Mouse (Mus musculus) MEL (cell line): ENCODE measurements around the gene Wars2. TPM values are rescaled to one million over a fixed set of nuclear protein-coding genes. Genes with fewer than 3 reads are reported as not detected.

Experiments
- DNase-seq: peaks from one replicate; pipeline ENCODE4 v3.0.0; 2011; ENCODE audit warnings: low read depth, low spot score
- H3K27ac ChIP-seq: 2 replicates; pipeline ENCODE4 v1.5.1; 2012; ENCODE audit warnings: low read depth, mild to moderate bottlenecking, control low read depth, low read length, moderate library complexity; ENCODE audit not compliant: control insufficient read depth
- H3K27me3 ChIP-seq, 2 experiments: fragments of 150-350 bp in 1 of 2; sonication (generic) in 1 of 2; 2 replicates each; pipeline ENCODE4 v1.6.1; 2012; ENCODE audit warnings: low read length in 2 of 2, mild to moderate bottlenecking in 2 of 2, improper control_type of control experiment in 1 of 2, moderate library complexity in 1 of 2; ENCODE audit not compliant: insufficient read depth in 2 of 2, control insufficient read depth in 1 of 2
- H3K36me3 ChIP-seq, 2 experiments: 2 replicates each; pipeline ENCODE4 v1.6.1; 2012 to 2014; ENCODE audit warnings: low read length in 2 of 2, improper control_type of control experiment in 1 of 2, inconsistent platforms in 1 of 2, mild to moderate bottlenecking in 1 of 2; ENCODE audit not compliant: insufficient read depth in 2 of 2, control insufficient read depth in 1 of 2
- H3K4me1 ChIP-seq, 2 experiments: fragments of 150-350 bp in 1 of 2; sonication (generic) in 1 of 2; 2 replicates each; pipeline ENCODE4 v1.6.1; 2012; ENCODE audit warnings: low read length in 2 of 2, improper control_type of control experiment in 1 of 2, mild to moderate bottlenecking in 1 of 2; ENCODE audit not compliant: insufficient read depth in 2 of 2, control insufficient read depth in 1 of 2
- H3K4me3 ChIP-seq, 2 experiments: fragments of 150-350 bp in 1 of 2; sonication (generic) in 1 of 2; 2 replicates each; pipeline ENCODE4 v1.5.1; 2012; ENCODE audit warnings: low read depth in 2 of 2, low read length in 2 of 2, mild to moderate bottlenecking in 2 of 2, moderate library complexity in 2 of 2, control low read depth in 1 of 2, improper control_type of control experiment in 1 of 2; ENCODE audit not compliant: control insufficient read depth in 1 of 2, insufficient read depth in 1 of 2
- H3K79me2 ChIP-seq: 2 replicates; pipeline ENCODE4 v1.6.1; 2012; ENCODE audit warnings: mild to moderate bottlenecking, low read length, moderate library complexity; ENCODE audit not compliant: control insufficient read depth, poor library complexity, insufficient read depth
- H3K9ac ChIP-seq: 2 replicates; pipeline ENCODE4 v1.6.1; 2012; ENCODE audit warnings: low read depth, mild to moderate bottlenecking, control low read depth, low read length, moderate library complexity; ENCODE audit not compliant: control insufficient read depth, poor library complexity, severe bottlenecking
- H3K9me3 ChIP-seq: fragments of 150-350 bp; sonication (generic); replicated peaks from 2 replicates; pipeline ENCODE4 v1.6.1; 2012; ENCODE audit warnings: mild to moderate bottlenecking, low read length, improper control_type of control experiment, moderate library complexity; ENCODE audit not compliant: insufficient read depth
- E2F4 ChIP-seq: IDR thresholded peaks from 2 replicates; pipeline ENCODE4 v1.6.1; 2011; ENCODE audit warnings: low read depth, low read length, improper control_type of control experiment, borderline replicate concordance
- ELF1 ChIP-seq: IDR thresholded peaks from 2 replicates; pipeline ENCODE4 v1.6.1; 2014; ENCODE audit warnings: low read depth, mild to moderate bottlenecking, inconsistent platforms, low read length, improper control_type of control experiment, moderate library complexity
- EP300 ChIP-seq, 2 experiments: IDR thresholded peaks; 2 replicates each; pipeline ENCODE4 v1.6.1; 2011; ENCODE audit warnings: improper control_type of control experiment in 2 of 2, low read length in 2 of 2, low read depth in 1 of 2, mild to moderate bottlenecking in 1 of 2
- ETS1 ChIP-seq: IDR thresholded peaks from 2 replicates; pipeline ENCODE4 v1.6.1; 2012; ENCODE audit warnings: low read depth, mild to moderate bottlenecking, inconsistent platforms, low read length, improper control_type of control experiment, moderate library complexity
- GATA1 ChIP-seq: IDR thresholded peaks from 2 replicates; pipeline ENCODE4 v1.6.1; 2011; ENCODE audit warnings: low read depth, low read length, improper control_type of control experiment
- JUND ChIP-seq: IDR thresholded peaks from 2 replicates; pipeline ENCODE4 v1.6.1; 2011; ENCODE audit warnings: low read depth, mild to moderate bottlenecking, improper control_type of control experiment, low read length
- KAT2A ChIP-seq: conservative IDR thresholded peaks from 2 replicates; pipeline ENCODE4 v1.6.1; 2012; ENCODE audit warnings: low read depth, low read length, improper control_type of control experiment, inconsistent platforms
- MAFK ChIP-seq: IDR thresholded peaks from 2 replicates; pipeline ENCODE4 v1.6.1; 2011; ENCODE audit warnings: low read depth, mild to moderate bottlenecking, low read length, improper control_type of control experiment, borderline replicate concordance
- MEF2A ChIP-seq: IDR thresholded peaks from 2 replicates; pipeline ENCODE4 v1.6.1; 2014; ENCODE audit warnings: low read depth, mild to moderate bottlenecking, inconsistent platforms, low read length, improper control_type of control experiment; ENCODE audit not compliant: poor library complexity, insufficient replicate concordance, severe bottlenecking; ENCODE audit errors: extremely low read depth
- MYB ChIP-seq: IDR thresholded peaks from 2 replicates; pipeline ENCODE4 v1.6.1; 2011; ENCODE audit warnings: mild to moderate bottlenecking, low read depth, low read length, improper control_type of control experiment
- NELFE ChIP-seq: IDR thresholded peaks from 2 replicates; pipeline ENCODE4 v1.6.1; 2011; ENCODE audit warnings: low read depth, low read length, improper control_type of control experiment
- POLR2AphosphoS5 ChIP-seq: IDR thresholded peaks from 2 replicates; pipeline ENCODE4 v1.6.1; 2012; ENCODE audit warnings: low read depth, borderline replicate concordance, mild to moderate bottlenecking, inconsistent platforms, low read length, moderate library complexity, mixed read lengths
- RCOR1 ChIP-seq: IDR thresholded peaks from 2 replicates; pipeline ENCODE4 v1.6.1; 2012; ENCODE audit warnings: low read depth, mild to moderate bottlenecking, inconsistent platforms, low read length, improper control_type of control experiment
- SIN3A ChIP-seq: IDR thresholded peaks from 2 replicates; pipeline ENCODE4 v1.6.1; 2012; ENCODE audit warnings: low read length, improper control_type of control experiment, inconsistent platforms
- SMC3 ChIP-seq: IDR thresholded peaks from 2 replicates; pipeline ENCODE4 v1.6.1; 2011; ENCODE audit warnings: low read depth, low read length, improper control_type of control experiment
- TAL1 ChIP-seq: IDR thresholded peaks from 2 replicates; pipeline ENCODE4 v1.6.1; 2012; ENCODE audit warnings: mild to moderate bottlenecking, inconsistent platforms, low read length, moderate library complexity, mixed read lengths
- TBP ChIP-seq: IDR thresholded peaks from 2 replicates; pipeline ENCODE4 v1.8.0; 2011; ENCODE audit warnings: low read depth, low read length, improper control_type of control experiment
- TCF12 ChIP-seq: IDR thresholded peaks from 2 replicates; pipeline ENCODE4 v1.6.1; 2014; ENCODE audit warnings: low read depth, mild to moderate bottlenecking, inconsistent platforms, low read length, improper control_type of control experiment, moderate library complexity
- UBTF ChIP-seq: IDR thresholded peaks from 2 replicates; pipeline ENCODE4 v1.6.1; 2012; ENCODE audit warnings: low read depth, mild to moderate bottlenecking, inconsistent platforms, low read length, improper control_type of control experiment, moderate library complexity, borderline replicate concordance; ENCODE audit not compliant: insufficient read depth
- USF1 ChIP-seq: IDR thresholded peaks from 2 replicates; pipeline ENCODE4 v1.6.1; 2014; ENCODE audit warnings: low read depth, mild to moderate bottlenecking, inconsistent platforms, low read length, improper control_type of control experiment, moderate library complexity
- USF2 ChIP-seq, 2 experiments: IDR thresholded peaks; 2 replicates each; pipeline ENCODE4 v1.6.1; 2011 to 2012; ENCODE audit warnings: improper control_type of control experiment in 2 of 2, low read length in 2 of 2, borderline replicate concordance in 1 of 2, inconsistent platforms in 1 of 2, low read depth in 1 of 2, mild to moderate bottlenecking in 1 of 2; ENCODE audit not compliant: insufficient read depth in 1 of 2
- ZC3H11A ChIP-seq: IDR thresholded peaks from 2 replicates; pipeline ENCODE4 v1.6.1; 2012; ENCODE audit warnings: low read depth, mild to moderate bottlenecking, inconsistent platforms, low read length, improper control_type of control experiment
- ZMIZ1 ChIP-seq: IDR thresholded peaks from 2 replicates; pipeline ENCODE4 v1.6.1; 2012; ENCODE audit warnings: low read depth, mild to moderate bottlenecking, inconsistent platforms, low read length, improper control_type of control experiment, moderate library complexity
- ZNF384 ChIP-seq: IDR thresholded peaks from 2 replicates; pipeline ENCODE4 v1.6.1; 2012; ENCODE audit warnings: low read depth, mild to moderate bottlenecking, inconsistent platforms, low read length, improper control_type of control experiment
- polyA plus RNA-seq, 2 experiments: library from polyadenylated mRNA; stranded (reverse) in 1 of 2; unstranded in 1 of 2; fragments of >175 nt in 1 of 2; fragments of >200 nt in 1 of 2; gene quantifications; 2 replicates each; pipeline versions ENCODE4 v1.2.1 to v1.2.4; 2012; ENCODE audit warnings: low replicate concordance in 2 of 2, low read depth in 1 of 2; ENCODE audit not compliant: insufficient read length in 2 of 2, insufficient read depth in 1 of 2, missing spikeins in 1 of 2
- total RNA-seq: library from RNA; depleted of rRNA; stranded (reverse); fragments of 300-350 nt; gene quantifications from 2 replicates; pipeline ENCODE4 v1.2.3, GENCODE M21; 2012

Gene Wars2
- total and polyA plus RNA-seq, 3 experiments, result 8.8 to 11.4 TPM; not detected in 1

DNA sequence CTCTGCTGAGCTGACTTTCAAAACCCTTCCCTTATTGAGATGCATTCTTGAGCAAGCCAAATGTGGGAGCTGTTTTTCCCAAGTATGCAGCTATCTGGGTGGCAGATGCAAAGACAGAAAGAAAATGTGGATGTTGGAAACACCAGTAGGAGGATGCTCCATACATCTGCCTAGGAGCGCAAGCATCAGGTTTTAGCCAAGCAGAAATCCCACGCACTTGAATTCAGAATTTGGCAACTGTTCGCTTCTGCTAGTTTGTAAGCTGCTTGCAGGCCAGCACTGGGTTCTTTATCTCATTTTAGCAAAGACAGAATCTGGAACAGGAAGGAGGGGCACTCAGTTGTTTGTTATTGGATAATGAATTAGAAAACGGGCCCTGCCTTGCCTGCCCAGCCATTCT is 8.9 kb upstream of the Wars2 start:
- H3K27ac ChIP-seq, result no peak overlapping the region
- H3K4me3 ChIP-seq, result no peak overlapping the region
- no peaks in the 10 kb centered on the region for H3K9me3 ChIP-seq
- H3K9ac ChIP-seq, result no peak overlapping the region
- TF ChIP-seq TCF12 (0 out of 2 replicates have a peak, but pooled peaks have one; percentile 16), EP300 (IDR thresholded peaks at IDR 0.05; ENCODE audit: low read depth in 1 of 2, low read length in 2 of 2) (peak; percentile 19 to 25; a peak in 1 of 4 replicates), JUND (no peak), ZC3H11A (no peak), E2F4 (no peak), GATA1 (peak; percentile 14; the same call in 1 of the 2 replicates), RCOR1 (peak; percentile 19; the same call in 1 of the 2 replicates)
- H3K79me2 ChIP-seq, result no peaks in the 10 kb centered on the region
- DNase-seq, result peak; percentile 48
- no peaks in the 10 kb centered on the region for H3K36me3 ChIP-seq
- peaks cover 0 to 3% of the 10 kb centered on the region in 2 experiments; a peak in 2 of 4 replicates for H3K27me3 ChIP-seq
- no peaks in the 10 kb centered on the region for H3K4me1 ChIP-seq

DNA sequence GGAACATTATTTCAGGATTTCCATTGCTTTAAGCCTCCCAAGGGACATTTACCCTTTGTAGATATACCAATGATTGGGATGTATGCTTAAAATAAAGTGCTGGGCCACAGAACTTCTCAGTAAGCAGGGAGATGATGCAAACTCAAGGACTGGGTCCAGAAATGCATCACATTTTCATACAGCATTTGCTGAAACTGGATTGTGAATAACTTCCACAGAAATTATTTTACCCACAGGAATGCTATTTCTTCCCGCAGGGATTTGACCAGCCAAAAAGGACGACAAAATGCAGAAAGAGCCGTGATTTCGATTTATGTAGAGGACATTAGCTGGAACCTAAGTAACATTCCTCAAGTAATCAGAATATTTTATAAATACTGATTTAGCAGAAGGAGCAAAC is 7.0 kb upstream of the Wars2 start:
- Histone ChIP-seq H3K79me2 (no peaks in the 10 kb centered on the region), H3K9ac (no peak overlapping the region), H3K36me3 (no peaks in the 10 kb centered on the region), H3K9me3 (no peaks in the 10 kb centered on the region), H3K4me1 (no peaks in the 10 kb centered on the region), H3K27me3 (peaks cover 0 to 1% of the 10 kb centered on the region in 2 experiments; a peak in 1 of 4 replicates), H3K27ac (no peak overlapping the region), H3K4me3 (no peak overlapping the region)
- DNase-seq, result no peak
- TF ChIP-seq TCF12 (no peak), SMC3 (no peak), TBP (no peak), ETS1 (no peak), TAL1 (no peak), ZNF384 (no peak), NELFE (no peak)

DNA sequence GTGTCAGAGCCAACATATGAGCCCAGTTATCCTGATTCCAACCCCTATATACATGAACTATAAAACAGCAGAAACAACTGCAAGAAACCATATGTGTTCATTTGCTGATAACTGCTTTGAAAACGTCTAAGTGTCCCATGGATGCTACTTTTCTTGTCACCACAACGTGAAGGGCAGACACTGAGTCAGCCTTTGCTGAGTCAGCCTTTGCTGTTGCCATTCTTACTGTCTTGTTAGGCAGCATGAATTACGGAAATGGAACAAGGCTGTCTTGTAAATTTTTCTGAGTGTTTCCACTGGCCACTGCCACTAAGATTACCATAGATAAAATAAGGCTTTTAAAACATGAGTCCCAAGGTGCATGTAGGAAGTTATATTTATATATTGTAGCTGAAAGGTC is 7.0 kb downstream of the Wars2 start:
- H3K9ac ChIP-seq, result no peak overlapping the region
- no peak for DNase-seq
- TF ChIP-seq ZMIZ1 (no peak), ZNF384 (no peak), TAL1 (no peak), TBP (no peak), MEF2A (no peak), USF2 (IDR thresholded peaks at IDR 0.05; ENCODE audit: borderline replicate concordance in 1 of 2, insufficient read depth in 1 of 2, low read depth in 1 of 2, low read length in 2 of 2) (no peak), UBTF (no peak), NELFE (no peak), KAT2A (no peak), MAFK (no peak), SMC3 (no peak), POLR2AphosphoS5 (no peak), EP300 (IDR thresholded peaks at IDR 0.05; ENCODE audit: low read depth in 1 of 2, low read length in 2 of 2) (no peak), USF1 (no peak), E2F4 (no peak), SIN3A (no peak), MYB (no peak), ELF1 (no peak)
- peaks cover 2 to 6% of the 10 kb centered on the region in 2 experiments; a peak in 2 of 4 replicates for H3K4me1 ChIP-seq
- H3K9me3 ChIP-seq, result no peaks in the 10 kb centered on the region
- peaks cover 0 to 6% of the 10 kb centered on the region in 2 experiments; a peak in 2 of 4 replicates for H3K36me3 ChIP-seq
- H3K27ac ChIP-seq, result no peak overlapping the region
- H3K79me2 ChIP-seq, result peaks cover 2% of the 10 kb centered on the region; the same call in 1 of the 2 replicates
- H3K27me3 ChIP-seq, result no peaks in the 10 kb centered on the region
- no peak overlapping the region for H3K4me3 ChIP-seq
